Mouse (Mus musculus): Measurements from ENCODE around the gene Epb41l5. TPM values are rescaled to one million over a fixed set of nuclear protein-coding genes. Genes with fewer than 3 reads are reported as not detected.

The Epb41l5 gene
- total and polyA plus RNA-seq, 3 experiments, result 2.1 to 5.8 (median 3.8) TPM

DNA sequence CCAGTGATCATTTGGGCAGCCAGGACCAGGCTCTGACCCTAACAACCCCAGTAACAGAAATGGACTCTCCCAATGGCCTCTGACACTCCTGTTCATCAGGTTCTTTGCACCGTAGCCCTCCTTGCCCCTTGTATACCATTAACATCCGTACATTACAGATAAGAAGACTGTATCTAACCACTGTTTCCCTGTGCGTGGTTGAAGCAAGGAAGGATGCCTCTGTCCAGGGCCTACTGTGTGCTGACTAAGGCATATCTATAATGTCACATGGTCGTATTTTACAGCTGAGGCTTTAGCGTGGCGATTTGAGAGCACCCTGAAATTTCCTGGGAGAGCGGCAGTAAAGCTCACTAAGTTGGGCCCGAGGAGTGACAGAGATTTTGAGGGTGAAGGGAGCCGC, 138.4 kb downstream of the Epb41l5 start:
- H3K9ac ChIP-seq (ENCODE audit: low read depth, low read length), result no peak overlapping the region
- no peak overlapping the region for H3K4me3 ChIP-seq
- H3K79me2 ChIP-seq (replicated peaks; ENCODE audit: control insufficient read depth, insufficient read depth, low read length), result no peaks in the 10 kb centered on the region
- no peaks in the 10 kb centered on the region for H3K27me3 ChIP-seq (ENCODE audit: control insufficient read depth, insufficient read depth, low read length)
- DNase-seq, result no peak
- H3K36me3 ChIP-seq (ENCODE audit: control insufficient read depth, insufficient read depth, low read length), result no peaks in the 10 kb centered on the region
- TF ChIP-seq POLR2A (IDR thresholded peaks at IDR 0.05; ENCODE audit: insufficient read depth, low read depth, low read length) (no peak), EP300 (IDR thresholded peaks at IDR 0.05; ENCODE audit: insufficient read depth, low read depth, low read length) (no peak), CTCF (IDR thresholded peaks at IDR 0.05) (no peak)
- H3K27ac ChIP-seq, result peak overlapping the region; percentile 61
- 51% methylated on average over 9 of the region's 9 CpGs for WGBS
- peaks cover 15% of the 10 kb centered on the region for H3K4me1 ChIP-seq (ENCODE audit: control insufficient read depth, insufficient read depth, low read length)
- intact Hi-C loops (cut with DNase I), result no loop called here

GRCm38 (mm10) chr1:119509474-119509873, 139.3 kb downstream of the Epb41l5 start:
- H3K79me2 ChIP-seq (replicated peaks; ENCODE audit: control insufficient read depth, insufficient read depth, low read length), result no peaks in the 10 kb centered on the region
- no peak for DNase-seq
- H3K27me3 ChIP-seq (ENCODE audit: control insufficient read depth, insufficient read depth, low read length), result no peaks in the 10 kb centered on the region
- no peak overlapping the region for H3K9ac ChIP-seq (ENCODE audit: low read depth, low read length)
- peaks cover 19% of the 10 kb centered on the region for H3K4me1 ChIP-seq (ENCODE audit: control insufficient read depth, insufficient read depth, low read length)
- H3K27ac ChIP-seq, result peak overlapping the region; percentile 69
- TF ChIP-seq EP300 (IDR thresholded peaks at IDR 0.05; ENCODE audit: insufficient read depth, low read depth, low read length) (no peak), CTCF (IDR thresholded peaks at IDR 0.05) (no peak), POLR2A (IDR thresholded peaks at IDR 0.05; ENCODE audit: insufficient read depth, low read depth, low read length) (no peak)
- H3K4me3 ChIP-seq, result no peak overlapping the region
- intact Hi-C loops (cut with DNase I), result loop anchor here (2.0 to 10.0 kb wide), 2 partner anchors 17 to 325 kb away; partner anchors contain the start of gene Ptpn4
- 66% methylated on average over 7 of the region's 7 CpGs for WGBS
- no peaks in the 10 kb centered on the region for H3K36me3 ChIP-seq (ENCODE audit: control insufficient read depth, insufficient read depth, low read length)

DNA sequence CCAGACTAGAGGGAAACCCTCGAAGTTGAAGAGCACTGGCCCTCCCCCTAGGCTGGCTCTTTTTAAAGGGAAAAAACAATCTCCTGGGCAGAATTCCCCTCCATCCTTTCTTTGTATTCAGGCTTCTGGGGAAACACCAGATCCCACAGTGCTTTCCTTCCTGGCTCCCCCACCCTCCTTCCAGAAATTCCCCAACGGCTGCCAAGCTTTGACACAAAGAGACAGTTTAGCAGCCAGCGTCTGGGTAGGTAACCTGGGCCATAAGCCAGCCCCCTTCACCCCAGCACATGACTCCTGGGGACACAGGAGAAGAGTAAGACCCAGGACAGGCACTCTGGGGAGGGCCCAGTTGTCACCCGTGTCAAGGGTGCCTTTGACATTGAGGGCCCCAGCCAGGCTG, 140.3 kb downstream of the Epb41l5 start:
- Histone ChIP-seq H3K4me3 (no peak overlapping the region), H3K27me3 (ENCODE audit: control insufficient read depth, insufficient read depth, low read length) (no peaks in the 10 kb centered on the region), H3K27ac (peak overlapping the region; percentile 69), H3K79me2 (replicated peaks; ENCODE audit: control insufficient read depth, insufficient read depth, low read length) (no peaks in the 10 kb centered on the region), H3K9ac (ENCODE audit: low read depth, low read length) (no peak overlapping the region), H3K4me1 (ENCODE audit: control insufficient read depth, insufficient read depth, low read length) (peaks cover 19% of the 10 kb centered on the region), H3K36me3 (ENCODE audit: control insufficient read depth, insufficient read depth, low read length) (no peaks in the 10 kb centered on the region)
- TF ChIP-seq CTCF (IDR thresholded peaks at IDR 0.05) (no peak), EP300 (IDR thresholded peaks at IDR 0.05; ENCODE audit: insufficient read depth, low read depth, low read length) (peak; percentile 59; the same call in 1 of the 2 replicates), POLR2A (IDR thresholded peaks at IDR 0.05; ENCODE audit: insufficient read depth, low read depth, low read length) (no peak)
- intact Hi-C loops (cut with DNase I), result loop anchor here (2.0 to 10.0 kb wide), 2 partner anchors 16 to 326 kb away; partner anchors contain the start of gene Ptpn4
- DNase-seq, result peak; percentile 58 to 79
- WGBS, result 33% methylated on average over 4 of the region's 4 CpGs

DNA sequence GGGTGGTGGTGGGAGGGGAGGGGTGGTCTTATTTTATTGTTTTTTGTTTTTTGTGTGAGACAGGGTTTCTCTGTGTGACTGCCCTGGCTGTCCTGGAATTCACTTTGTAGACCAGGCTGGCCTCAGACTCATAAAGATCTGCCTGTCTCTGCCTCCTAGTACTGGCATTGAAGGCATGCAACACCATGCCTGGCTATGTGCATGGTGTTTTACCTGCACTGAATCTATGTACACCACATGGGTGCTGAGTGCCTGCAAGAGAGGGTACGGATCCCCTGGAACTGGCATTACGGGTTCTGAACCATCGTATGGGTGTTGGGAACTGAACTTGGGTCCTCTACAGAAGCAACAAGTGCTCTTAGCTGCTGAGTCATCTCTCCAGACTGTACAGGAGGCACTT, 142.8 kb downstream of the Epb41l5 start:
- intact Hi-C loops (cut with DNase I), result loop anchor here (2.0 to 10.0 kb wide), 2 partner anchors 19 to 329 kb away; partner anchors contain the start of gene Ptpn4
- Histone ChIP-seq H3K4me3 (no peak overlapping the region), H3K79me2 (replicated peaks; ENCODE audit: control insufficient read depth, insufficient read depth, low read length) (no peaks in the 10 kb centered on the region; the same call in 1 of the 2 replicates), H3K4me1 (ENCODE audit: control insufficient read depth, insufficient read depth, low read length) (peaks cover 28% of the 10 kb centered on the region), H3K27ac (no peak overlapping the region), H3K36me3 (ENCODE audit: control insufficient read depth, insufficient read depth, low read length) (no peaks in the 10 kb centered on the region; the same call in 1 of the 2 replicates), H3K9ac (ENCODE audit: low read depth, low read length) (no peak overlapping the region), H3K27me3 (ENCODE audit: control insufficient read depth, insufficient read depth, low read length) (no peaks in the 10 kb centered on the region)
- no peak for TF ChIP-seq POLR2A (IDR thresholded peaks at IDR 0.05; ENCODE audit: insufficient read depth, low read depth, low read length)
- no peak for TF ChIP-seq EP300 (IDR thresholded peaks at IDR 0.05; ENCODE audit: insufficient read depth, low read depth, low read length)
- no peak for TF ChIP-seq CTCF (IDR thresholded peaks at IDR 0.05)
- no peak for DNase-seq
- WGBS, result 93% methylated on average over 3 of the region's 3 CpGs

DNA sequence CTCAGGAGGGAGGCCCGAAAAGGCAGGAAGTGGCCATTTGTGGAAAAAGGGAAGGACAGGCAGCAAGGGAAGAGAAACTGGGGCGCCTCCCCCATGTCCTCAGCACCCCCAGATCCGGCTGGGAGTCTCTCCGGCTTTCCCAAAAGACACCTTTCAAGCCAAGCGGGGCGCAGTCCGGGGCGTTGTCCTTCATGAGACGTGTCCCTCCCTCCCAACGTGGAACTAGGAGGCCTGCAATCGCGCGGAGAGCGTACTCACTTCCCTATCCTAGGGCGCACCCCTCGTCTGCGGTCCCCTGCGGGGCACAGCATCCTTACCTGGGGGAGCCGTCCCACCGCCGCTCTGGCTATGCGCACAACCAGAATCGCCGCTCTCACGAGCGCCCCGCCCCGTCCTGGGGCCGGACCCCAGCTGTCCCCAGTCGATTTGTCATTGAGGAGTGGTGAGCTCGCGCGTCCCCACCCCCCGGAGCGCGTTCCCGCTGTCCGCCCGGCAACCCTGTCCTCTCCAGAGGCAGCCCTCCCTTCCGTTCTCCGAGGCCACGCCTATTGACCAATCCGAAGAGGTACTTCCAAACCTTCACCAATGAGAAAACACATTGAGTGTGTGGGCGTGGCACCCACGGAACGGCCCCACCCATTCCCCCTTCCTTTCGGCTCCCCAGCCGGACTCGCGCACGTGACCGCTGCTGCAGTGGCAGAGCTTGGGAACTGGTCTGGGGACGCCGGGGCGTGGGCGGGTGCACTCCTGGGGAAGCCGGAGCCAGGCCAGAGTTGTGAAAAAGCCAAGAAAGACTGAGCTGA, 144.3 kb downstream of the Epb41l5 start, which contains the start of gene Ralb:
TSS of gene Ralb (minus strand) at position 535 of the 803 bp plus-strand sequence.
- Histone ChIP-seq H3K27me3 (ENCODE audit: control insufficient read depth, insufficient read depth, low read length) (no peaks in the 10 kb centered on the region), H3K9ac (ENCODE audit: low read depth, low read length) (peak within 1 kb of the TSS; percentile 87), H3K27ac (peak within 1 kb of the TSS; percentile 94), H3K4me1 (ENCODE audit: control insufficient read depth, insufficient read depth, low read length) (peaks cover 27% of the 10 kb centered on the region), H3K79me2 (replicated peaks; ENCODE audit: control insufficient read depth, insufficient read depth, low read length) (peaks cover 2% of the 10 kb centered on the region; the same call in 1 of the 2 replicates), H3K4me3 (peak within 1 kb of the TSS; percentile 81), H3K36me3 (ENCODE audit: control insufficient read depth, insufficient read depth, low read length) (no peaks in the 10 kb centered on the region; the same call in 1 of the 2 replicates)
- TF ChIP-seq POLR2A (IDR thresholded peaks at IDR 0.05; ENCODE audit: insufficient read depth, low read depth, low read length), result peak; percentile 76
- TF ChIP-seq EP300 (IDR thresholded peaks at IDR 0.05; ENCODE audit: insufficient read depth, low read depth, low read length), result 0 out of 2 replicates have a peak, but pooled peaks have one; percentile 12
- TF ChIP-seq CTCF (IDR thresholded peaks at IDR 0.05), result no peak
- under 1% methylated on average over 57 of the region's 57 CpGs for WGBS
- DNase-seq, result peak; percentile 95 to 99
- intact Hi-C loops (cut with DNase I), result loop anchor here (10.0 kb wide), 1 partner anchor 330 kb away; the partner anchor contains the start of gene Ptpn4

Measured in heart, adult 2 months (tissue).